Mouse (Mus musculus): ENCODE results near the gene Gxylt1. TPM values are rescaled to one million over a fixed set of nuclear protein-coding genes. Genes with fewer than 3 reads are reported as not detected.
"Not testable (repeated sequence)": the region's sequence is repeated elsewhere in the genome, so short reads cannot be mapped to it uniquely, and the experiment has no call there.

Gxylt1 gene
- total RNA-seq, 4 experiments from 2014 or later, result 12.0 to 13.0 (median 12.4) TPM

DNA sequence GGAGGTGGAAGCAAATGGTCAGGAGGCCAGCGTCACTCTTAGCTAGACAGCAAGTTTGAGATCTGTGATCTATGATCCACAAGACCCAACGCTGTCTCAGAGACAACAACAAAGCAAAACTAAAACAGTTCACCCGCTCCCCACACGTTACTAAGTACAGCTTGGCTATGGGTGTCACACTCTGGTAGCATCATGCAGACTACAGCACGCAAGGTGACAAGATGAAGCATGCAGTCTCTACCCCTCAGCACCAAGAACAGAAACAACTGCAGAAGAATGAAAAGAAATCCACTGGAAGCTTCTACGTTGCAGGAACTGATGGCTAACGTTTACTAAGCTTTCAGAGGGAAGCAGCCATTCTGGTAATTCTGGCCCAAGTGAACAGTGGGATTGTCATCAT lies 11.4 kb downstream of the Gxylt1 start:
- DNase-seq (ENCODE audit: low spot score in 2 of 2), result no peak

DNA sequence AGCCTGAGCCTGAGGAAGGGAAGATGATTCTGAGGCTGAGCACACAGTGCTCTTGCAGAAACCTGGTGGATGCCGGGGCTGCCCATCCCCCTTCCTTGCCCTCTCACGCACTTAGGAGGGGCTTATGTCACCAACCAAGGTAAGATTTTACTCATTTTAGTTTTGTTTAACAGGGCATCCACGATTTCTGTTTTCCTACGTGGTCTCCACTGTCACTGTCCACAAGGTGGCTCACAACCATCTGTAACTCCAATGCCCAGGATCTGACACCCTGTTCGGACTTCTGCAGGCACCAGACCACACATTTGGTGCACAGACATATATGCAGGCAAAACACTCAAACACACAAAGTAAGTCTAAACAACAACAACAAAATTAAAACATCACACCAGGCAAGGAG lies 12.2 kb downstream of the Gxylt1 start:
- DNase-seq (ENCODE audit: low spot score in 2 of 2), result no peak

DNA sequence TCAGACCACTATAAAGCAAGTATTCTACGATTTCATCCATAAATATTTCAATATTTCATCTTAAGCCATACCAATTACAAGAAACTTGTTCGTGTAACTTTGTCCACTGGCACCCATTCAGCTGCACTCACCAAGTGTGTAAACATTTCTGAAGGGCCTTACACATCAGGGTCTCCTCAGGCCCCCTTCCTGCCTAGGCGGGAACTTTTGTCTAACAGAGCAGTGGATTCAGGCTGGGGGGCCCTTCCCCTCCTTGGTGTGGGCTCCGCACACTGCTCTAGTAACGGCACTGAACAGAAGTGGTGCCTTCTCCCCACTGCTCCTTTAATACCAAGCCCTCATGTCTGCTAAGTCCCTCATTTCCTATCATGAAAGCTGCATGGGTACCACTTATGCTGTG lies 12.7 kb downstream of the Gxylt1 start:
- DNase-seq (ENCODE audit: low spot score in 2 of 2), result no peak

DNA sequence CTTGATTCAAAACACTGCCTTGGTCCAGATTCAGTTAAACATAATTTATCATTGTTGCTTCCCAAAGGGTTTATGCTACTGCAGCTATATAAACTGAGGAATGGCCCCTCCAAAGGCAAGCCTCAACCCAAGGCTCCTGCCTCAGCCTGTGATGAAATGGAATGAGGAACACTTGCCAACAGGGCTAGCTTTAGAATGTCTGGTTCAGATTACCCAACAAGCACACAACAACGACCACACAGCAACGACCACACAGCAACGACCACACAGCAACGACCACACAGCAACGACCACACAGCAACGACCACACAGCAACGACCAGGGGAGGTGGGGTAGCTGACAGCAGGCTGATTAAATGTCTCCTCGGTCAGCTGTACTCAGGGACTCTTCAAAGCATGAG lies 15.0 kb downstream of the Gxylt1 start:
- no peak for DNase-seq (ENCODE audit: low spot score in 2 of 2)

DNA sequence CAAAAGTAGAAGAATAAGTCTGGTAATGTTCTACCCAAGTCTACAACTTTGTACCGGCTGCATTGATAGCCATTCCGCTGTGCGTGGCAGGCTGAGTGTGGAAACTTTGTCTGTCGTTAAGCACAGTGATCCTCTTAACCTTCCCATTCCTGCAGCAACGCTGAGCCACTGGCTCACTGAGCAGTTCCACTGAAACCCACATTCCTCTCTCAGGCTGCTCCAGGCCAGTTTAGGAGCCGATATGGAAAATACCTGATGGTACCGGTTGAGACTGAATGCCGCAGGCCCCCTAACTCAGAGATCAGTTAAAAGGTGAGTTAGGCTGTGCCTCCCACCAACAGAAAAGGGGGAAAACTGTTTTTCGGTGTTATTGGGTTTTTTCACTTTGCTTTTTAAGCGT lies 19.7 kb downstream of the Gxylt1 start:
- DNase-seq (ENCODE audit: low spot score in 2 of 2), result no peak

DNA sequence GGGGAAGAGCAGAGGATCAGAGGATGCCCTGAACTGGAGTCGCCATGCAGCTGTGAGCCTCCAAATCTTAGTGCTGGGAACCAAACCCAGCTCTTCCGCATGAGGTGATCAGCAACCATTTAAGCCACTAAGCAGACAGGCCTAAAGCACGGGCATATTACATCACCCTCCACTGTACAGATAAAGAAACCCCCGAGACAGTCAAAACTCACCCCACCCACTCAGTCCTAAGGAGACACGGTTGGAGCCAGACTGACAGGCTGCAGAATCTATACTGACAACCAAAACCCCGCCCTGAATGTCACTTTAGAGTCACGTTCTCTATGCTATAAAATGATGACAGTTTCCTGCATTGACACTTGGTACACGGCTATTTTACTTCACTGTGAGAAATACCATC lies 21.8 kb downstream of the Gxylt1 start:
- DNase-seq (ENCODE audit: low spot score in 2 of 2), result no peak

DNA sequence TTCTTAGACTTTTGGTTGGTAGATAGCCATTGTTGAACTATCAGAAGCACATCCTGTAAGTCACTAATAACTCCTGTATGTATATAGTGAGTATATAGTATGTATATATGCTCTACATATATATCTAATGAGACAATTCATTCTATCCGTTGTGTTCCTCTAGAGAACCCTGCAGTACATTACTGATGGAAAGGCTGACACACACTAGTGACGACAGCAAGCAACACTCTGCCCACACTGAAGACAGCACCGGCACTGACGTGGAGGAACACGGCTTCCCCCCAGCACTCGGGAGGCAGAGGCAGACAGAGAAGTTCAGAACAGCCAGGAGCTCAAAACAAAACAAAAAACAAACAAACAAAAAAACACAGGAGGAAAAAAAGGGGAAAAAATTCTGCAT lies 22.6 kb downstream of the Gxylt1 start:
- no peak for DNase-seq (ENCODE audit: low spot score in 2 of 2)

DNA sequence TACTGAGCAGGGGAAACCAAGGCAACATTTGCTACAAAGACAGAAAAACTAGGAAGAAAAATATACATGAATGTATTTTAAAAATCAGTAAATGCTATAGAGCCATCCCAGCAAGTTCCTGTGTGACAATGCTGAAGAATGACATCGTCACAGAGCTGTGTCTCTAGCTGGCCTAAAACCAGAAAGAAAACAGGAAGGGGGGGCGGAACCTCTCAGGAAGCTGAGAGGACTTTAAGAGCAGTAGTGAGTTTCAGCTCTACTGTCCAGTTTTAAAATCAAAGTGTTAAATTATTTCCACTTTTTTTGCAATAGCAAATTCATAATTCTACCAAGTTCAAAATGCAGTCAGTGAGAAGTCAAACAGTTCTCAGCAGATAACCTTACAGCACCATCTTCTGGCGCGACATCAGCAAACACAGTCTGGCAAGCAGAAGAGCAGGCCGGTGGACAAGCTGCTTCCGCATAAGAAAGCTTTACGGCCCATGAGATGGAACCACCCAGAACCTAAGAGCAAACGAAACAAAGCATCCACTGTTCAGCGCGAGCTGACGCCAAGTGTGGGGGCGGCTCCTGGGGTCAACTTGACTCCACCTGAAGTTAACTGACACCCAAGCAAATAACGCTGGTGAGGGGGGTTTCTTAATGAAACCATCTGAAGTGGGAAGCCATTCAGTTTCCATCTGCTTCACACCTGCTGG lies 23.3 kb downstream of the Gxylt1 start:
- DNase-seq (ENCODE audit: low spot score in 2 of 2), result no peak

DNA sequence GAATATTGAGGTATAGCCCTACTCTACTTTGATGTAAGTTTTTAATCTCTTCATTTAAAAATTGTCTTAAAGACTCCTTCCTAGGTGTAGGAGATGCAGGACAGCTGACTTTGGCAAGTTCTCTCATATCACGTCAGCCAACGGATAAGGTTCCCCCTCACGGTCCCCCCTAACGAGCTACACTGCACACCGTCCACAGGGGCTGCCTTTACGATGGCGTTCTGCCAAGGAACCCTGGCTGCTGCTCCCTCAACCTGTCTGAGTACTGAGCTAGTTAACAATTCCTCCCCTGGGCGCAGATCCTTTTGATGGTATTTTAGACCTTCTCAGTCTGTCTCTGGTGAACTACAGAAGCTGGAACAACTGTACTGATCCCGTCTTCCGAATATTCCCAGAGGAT lies 31.8 kb downstream of the Gxylt1 start:
- DNase-seq (ENCODE audit: low spot score in 2 of 2), result no peak

DNA sequence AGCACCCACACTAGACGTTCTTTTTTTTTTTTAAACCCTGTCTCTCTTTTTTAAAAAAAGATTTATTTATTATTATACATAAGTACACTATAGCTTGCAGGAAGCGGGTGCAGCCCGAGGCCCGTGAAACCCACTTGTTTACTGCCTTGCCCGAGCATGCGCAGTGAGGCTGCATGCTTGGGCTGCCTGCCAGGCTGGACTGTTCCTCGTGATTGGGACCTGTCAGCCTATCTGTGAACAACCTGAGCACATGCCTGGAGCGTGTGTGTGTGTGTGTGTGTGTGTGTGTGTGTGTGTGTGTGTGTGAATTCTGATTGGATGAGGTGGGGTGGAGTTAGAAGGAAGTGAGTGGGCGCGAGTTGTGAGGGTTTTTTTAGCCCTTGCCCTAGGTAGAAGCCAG lies 38.5 kb downstream of the Gxylt1 start:
- DNase-seq (ENCODE audit: low spot score in 2 of 2), result not testable (repeated sequence)

DNA sequence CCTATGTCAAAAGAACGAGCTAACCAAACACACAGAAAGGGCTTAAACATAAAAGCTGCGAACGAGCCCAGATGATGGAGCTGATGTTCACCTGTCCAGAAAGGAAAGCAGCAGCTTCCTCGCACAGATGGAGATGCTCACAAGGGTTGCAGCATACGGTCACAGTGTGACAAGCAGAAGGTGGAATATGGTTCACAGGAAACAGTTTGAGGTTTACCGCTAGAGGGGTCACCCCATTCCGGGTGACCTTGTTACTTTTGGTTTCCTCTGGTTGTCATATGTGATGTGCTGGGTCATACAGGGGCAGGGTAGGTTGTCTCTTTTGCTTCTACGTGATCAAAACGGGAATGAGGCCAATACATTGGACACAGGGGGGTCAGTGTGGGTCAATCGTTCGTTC lies 46.0 kb downstream of the Gxylt1 start:
- DNase-seq (ENCODE audit: low spot score in 2 of 2), result no peak

DNA sequence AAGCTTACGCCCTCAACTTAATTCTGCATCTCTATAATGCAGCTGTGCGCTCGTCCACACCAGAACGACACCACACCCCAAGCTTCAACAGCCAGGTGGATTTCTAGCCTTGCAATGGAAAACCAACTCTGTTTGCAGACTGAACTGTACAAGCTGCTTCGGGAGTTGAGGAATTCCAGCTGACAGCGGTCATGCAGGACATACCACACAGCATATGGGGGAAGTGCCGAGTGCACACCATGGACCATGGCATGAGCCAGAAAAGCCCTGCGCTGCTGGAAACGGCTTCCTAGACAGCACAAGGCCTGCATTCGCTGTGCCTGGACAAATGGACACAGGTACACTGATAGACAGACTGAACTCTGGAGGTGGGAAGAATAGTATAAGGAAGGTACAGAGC lies 46.6 kb downstream of the Gxylt1 start:
- DNase-seq (ENCODE audit: low spot score in 2 of 2), result no peak

DNA sequence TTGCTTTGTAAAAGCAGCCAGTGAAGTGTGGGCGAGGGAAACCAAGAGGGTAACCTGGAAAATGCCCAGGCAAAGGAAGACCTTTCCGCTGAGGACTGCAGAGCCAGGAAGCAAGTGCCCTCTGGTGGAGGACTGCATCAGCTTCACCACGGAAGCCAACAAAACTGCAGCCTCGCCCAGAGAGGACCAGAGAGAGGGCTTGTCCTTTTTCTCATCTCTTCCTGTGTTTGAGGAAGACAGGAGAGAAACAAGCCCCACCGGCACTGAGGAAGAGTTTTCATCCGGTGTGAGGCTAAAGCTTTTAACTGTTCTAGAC lies 47.3 kb downstream of the Gxylt1 start:
- DNase-seq (ENCODE audit: low spot score in 2 of 2), result peak in 1 of 2 experiments; percentile 33

DNA sequence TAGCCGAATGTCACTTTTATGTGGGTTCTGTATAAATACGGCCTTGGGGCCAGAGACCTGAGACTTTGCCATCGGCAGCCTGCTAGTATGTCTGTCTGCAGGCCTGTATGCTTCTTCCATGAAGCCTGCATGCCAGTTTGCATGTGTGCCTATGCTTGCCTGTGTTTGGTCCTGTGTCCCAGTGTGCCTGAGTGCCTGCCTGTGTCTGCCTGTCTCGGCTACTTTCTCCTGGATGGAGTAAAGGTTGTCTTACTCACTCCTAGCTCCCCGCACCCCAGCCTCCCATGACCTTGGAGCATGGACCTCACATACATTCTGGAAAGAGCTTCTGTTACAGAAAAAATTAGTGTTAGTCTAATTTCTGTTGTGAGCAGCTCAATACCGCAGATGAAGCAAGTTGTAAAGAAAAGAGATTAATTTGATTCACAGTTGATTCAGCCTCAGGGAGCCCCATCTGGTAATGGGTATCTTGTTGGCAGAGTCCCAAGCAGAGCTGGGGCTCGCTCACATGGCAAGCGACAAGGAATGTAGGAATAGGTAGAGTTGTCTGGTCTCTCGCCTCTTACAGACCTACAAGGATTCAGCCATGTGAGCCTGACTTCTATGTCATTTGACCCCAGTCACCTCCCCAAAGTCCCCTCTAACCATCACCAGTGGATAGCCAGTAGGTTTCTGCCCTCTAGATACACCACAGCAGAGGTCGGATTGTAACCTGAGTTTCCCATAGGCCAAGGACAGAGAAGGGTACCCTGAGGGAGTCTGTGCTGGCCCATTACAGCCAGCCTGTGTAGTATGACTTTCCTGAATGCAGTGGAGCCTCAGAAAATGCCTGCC lies 47.8 kb downstream of the Gxylt1 start:
- no peak for DNase-seq (ENCODE audit: low spot score in 2 of 2)

DNA sequence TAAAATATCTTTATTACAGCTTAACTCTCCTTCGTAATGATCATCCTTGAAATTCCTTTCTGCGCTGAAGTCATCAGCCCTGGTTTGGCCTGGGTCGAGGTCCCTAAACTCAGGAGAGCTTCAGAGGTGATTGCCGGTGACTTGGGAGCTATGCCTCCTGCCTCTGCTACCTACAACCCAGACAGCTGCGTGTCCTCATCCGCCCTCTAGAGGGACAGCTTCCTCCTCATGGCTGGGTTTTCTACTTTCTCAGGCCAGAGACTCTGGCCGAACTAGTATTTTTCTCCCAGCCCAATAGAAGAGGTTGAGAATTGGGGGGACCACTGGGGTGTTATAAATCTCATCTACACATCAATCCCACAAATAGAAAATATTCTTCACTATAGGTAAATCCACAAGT lies 52.5 kb downstream of the Gxylt1 start:
- no peak for DNase-seq (ENCODE audit: low spot score in 2 of 2)

DNA sequence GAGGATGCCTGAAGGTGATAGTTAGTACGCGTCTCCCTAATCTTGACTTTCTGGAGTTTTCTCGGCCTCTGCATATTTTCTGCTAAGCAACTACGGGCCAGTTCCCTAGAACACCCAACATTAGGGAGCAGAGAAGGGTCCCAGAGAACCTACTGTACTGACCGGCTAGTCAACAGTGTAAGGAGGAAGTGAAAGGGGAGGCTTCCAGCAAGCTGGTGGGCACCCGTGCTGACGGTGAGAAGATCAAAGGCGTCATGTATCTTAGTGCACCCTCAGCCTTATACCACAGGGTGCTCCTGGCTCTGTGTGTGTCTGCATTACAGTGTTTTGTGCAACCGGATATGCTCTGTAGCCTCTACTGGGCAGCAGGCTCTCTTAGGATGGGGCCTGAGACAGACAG lies 62.4 kb downstream of the Gxylt1 start:
- no peak for DNase-seq (ENCODE audit: low spot score in 2 of 2)

DNA sequence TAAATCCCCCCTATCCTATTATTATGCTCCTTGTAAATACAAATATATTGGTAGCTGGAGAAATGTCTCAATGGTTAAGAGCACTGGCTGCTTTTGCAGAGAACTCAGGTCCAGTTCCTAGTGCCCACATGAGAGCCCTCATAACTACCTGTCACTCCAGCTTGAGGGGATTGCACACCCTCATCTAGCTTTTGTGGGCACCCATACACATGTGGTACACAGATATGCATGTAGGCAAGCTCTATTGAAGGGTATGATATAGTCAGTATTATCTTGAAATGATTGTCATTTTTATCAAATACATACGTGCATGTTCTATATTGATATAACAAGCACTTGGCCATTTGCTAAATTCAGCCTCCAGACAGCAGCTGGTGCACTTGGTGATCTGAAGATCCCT lies 70.1 kb downstream of the Gxylt1 start:
- no peak for DNase-seq (ENCODE audit: low spot score in 2 of 2)

DNA sequence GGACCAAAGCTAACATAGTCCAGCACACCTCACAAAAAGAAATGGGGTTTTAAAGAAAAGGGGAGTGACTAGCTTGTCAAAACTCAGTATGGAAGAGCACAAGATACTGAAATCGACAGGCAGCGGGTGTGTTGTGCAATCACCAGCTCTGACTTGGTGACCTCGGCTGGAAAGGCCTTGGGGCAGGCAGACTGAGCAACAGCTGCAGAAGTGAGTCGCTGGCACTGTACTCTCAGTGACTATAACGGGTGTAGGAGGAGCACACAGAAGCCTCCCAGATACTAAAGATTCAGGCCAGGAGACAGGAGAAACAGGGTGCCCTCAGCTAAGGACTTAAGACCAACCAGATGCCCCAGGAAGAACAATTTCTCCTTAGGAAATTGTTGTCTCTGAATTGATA lies 73.0 kb downstream of the Gxylt1 start:
- no peak for DNase-seq (ENCODE audit: low spot score in 2 of 2)

DNA sequence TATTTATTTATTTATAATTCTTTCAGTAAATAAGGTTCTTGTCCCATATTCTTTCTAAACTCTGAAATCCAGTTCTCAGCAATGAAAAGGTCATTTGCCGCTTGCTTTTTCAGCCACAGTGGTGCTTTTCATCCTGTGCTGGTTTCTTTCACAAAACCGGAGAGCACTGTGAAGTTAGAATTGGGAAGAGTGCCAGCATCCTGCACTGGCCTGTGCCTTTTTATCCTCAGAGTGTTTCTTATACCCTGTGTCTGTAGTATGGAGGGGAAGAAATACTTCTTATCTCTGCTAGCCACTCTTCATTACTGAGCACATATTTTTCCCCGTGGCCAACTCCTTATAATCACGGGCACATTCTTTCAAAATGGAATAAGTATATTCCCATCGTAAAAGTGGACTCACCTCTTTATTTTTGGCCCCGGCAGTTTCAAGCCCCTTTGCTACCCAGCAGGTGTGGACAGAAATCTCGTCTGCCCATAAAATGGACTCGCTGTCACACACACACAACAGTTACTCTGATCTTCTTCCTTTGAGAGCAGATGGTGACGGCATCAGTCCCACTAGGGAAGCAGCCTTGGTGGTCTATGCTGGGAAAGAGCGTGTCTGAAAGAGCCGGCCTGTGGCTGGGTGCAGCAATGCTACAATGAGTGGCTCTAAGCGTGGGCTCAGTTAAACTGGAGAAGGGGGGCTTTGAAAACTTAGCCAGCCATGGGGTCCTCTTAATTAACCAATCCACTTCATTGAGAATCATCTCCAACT lies 83.4 kb downstream of the Gxylt1 start:
- no peak for DNase-seq (ENCODE audit: low spot score in 2 of 2)

All from layer of hippocampus, adult 8-10 months (tissue).